Mouse (Mus musculus) liver, adult 2 months (tissue): ENCODE results near the gene Ripor3.
A peak's percentile ranks its signal among the peaks of the same experiment; 100 is the strongest.

Experiments used
- CTCF ChIP-seq: fragments of 200-500 bp; IDR thresholded peaks from 2 replicates; pipeline ENCODE4 v1.5.1; 2011; ENCODE audit warnings: low read depth, low read length, control low read depth
- POLR2A ChIP-seq: fragments of 200-500 bp; IDR thresholded peaks from 2 replicates; pipeline ENCODE4 v1.6.1; 2011; ENCODE audit warnings: low read length, control low read depth; ENCODE audit not compliant: insufficient read depth; ENCODE audit errors: extremely low read depth

GRCm38 (mm10) chr2:167984946-167985345 is 25.5 kb downstream of the Ripor3 start:
- TF ChIP-seq CTCF (peak; percentile 39; the same call in 1 of the 2 replicates), POLR2A (no peak)
